Mouse (Mus musculus): ENCODE measurements around the gene Clip1.

DNA sequence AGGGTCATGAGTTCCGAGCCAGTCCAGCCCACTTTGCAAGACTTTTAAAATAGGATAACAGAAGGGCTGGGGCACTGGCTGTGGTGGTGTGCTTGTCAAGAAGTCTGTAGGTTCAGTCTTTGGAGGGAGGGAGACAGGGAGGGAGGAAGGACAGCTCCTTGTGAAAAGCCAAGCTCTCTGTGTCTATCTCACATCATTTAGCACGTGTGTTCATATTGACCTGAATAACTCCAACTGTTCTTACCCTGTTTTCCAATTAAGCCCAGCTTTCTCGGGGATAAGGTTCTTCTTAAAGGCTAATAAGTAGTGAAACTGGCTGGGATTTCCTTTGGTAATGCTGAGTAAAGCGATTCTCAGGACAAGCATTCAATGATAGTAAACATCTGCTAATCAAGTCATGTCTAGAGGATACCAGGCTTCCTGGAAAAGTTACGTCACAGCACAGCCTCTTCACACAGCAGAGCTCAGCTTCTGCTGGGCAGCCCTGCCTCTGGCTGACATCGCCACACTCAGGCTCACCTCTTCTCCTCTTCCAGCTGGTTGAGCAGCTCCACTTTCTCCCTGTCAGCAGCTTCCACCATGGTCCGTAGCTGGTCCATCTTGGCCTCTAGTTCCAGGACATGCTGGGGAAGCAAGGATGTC, 43.0 kb downstream of the Clip1 start:
- no peak for TF ChIP-seq POLR2A (IDR thresholded peaks at IDR 0.05; ENCODE audit: extremely low read depth, insufficient read depth, low read length)
- no peak for TF ChIP-seq CTCF (IDR thresholded peaks at IDR 0.05; ENCODE audit: extremely low read depth, insufficient read depth, low read length)
